Mouse (Mus musculus) limb, embryonic 14.5 days (tissue): ENCODE data around the gene Ppl. TPM values are rescaled to one million over a fixed set of nuclear protein-coding genes. Genes with fewer than 3 reads are reported as not detected.

Experiments used
- ATAC-seq: fragments of 200-750 bp; cut with Nextera tagmentation; 2 replicates; pipeline ENCODE4 v1.8.0; 2017; ENCODE audit warnings: low read depth, moderate number of reproducible peaks, moderate TSS enrichment; ENCODE audit not compliant: low FRiP score
- DNase-seq: peaks from one replicate; pipeline ENCODE4 v3.0.0-alpha.2; 2015; ENCODE audit warnings: low spot score
- H3K27ac ChIP-seq: fragments of 300-500 bp; sonication (generic); replicated peaks from 2 replicates; pipeline ENCODE4 v1.5.1; 2014; ENCODE audit warnings: low read depth, mild to moderate bottlenecking, low read length, moderate library complexity, mixed read lengths
- H3K27me3 ChIP-seq: fragments of 300-500 bp; sonication (generic); 2 replicates; pipeline ENCODE4 v1.6.1; 2014; ENCODE audit warnings: low read length, mixed read lengths; ENCODE audit not compliant: control insufficient read depth, insufficient read depth
- H3K36me3 ChIP-seq: fragments of 300-500 bp; sonication (generic); 2 replicates; pipeline ENCODE4 v1.6.1; 2014; ENCODE audit warnings: mild to moderate bottlenecking, low read length, moderate library complexity, mixed read lengths; ENCODE audit not compliant: control insufficient read depth, insufficient read depth
- H3K4me1 ChIP-seq: fragments of 300-500 bp; sonication (generic); 2 replicates; pipeline ENCODE4 v1.6.1; 2014; ENCODE audit warnings: antibody characterized with exemption, low read length, mixed read lengths; ENCODE audit not compliant: control insufficient read depth, insufficient read depth
- H3K4me2 ChIP-seq: fragments of 300-500 bp; sonication (generic); replicated peaks from 2 replicates; pipeline ENCODE4 v1.6.1; 2014; ENCODE audit warnings: low read depth, mild to moderate bottlenecking, low read length, moderate library complexity; ENCODE audit not compliant: severe bottlenecking
- H3K4me3 ChIP-seq: fragments of 300-500 bp; sonication (generic); replicated peaks from 2 replicates; pipeline ENCODE4 v1.5.1; 2014; ENCODE audit warnings: low read length
- H3K9ac ChIP-seq: fragments of 300-500 bp; sonication (generic); 2 replicates; pipeline ENCODE4 v1.6.1; 2014; ENCODE audit warnings: mild to moderate bottlenecking, low read depth, low read length, moderate library complexity; ENCODE audit not compliant: severe bottlenecking
- H3K9me3 ChIP-seq: fragments of 300-500 bp; sonication (generic); 2 replicates; pipeline ENCODE4 v1.6.1; 2016; ENCODE audit warnings: low read length; ENCODE audit not compliant: control insufficient read depth
- POLR2A ChIP-seq: fragments of 200-500 bp; IDR thresholded peaks from 2 replicates; pipeline ENCODE4 v1.8.0; 2012; ENCODE audit warnings: inconsistent platforms, mild to moderate bottlenecking, moderate library complexity, borderline replicate concordance; ENCODE audit not compliant: insufficient read depth, insufficient read length; ENCODE audit errors: extremely low read depth
- WGBS: fragments of 180-500 bp; shearing (Covaris S2); extraction: QIAGEN DNeasy Blood & Tissue Kit; methylation state at CpG from one replicate; pipeline ENCODE4 v1.1.7; 2014; 5-methylcytosine and 5-hydroxymethylcytosine counted together
- polyA plus RNA-seq, 2 experiments: library from polyadenylated mRNA; depleted of rRNA in 1 of 2; stranded (reverse) in 1 of 2; unstranded in 1 of 2; fragments of >200 nt; fragmentation: Nextera tagmentation in 1 of 2; extraction: Ambion mirVana in 1 of 2; gene quantifications; 2 replicates each; pipeline versions ENCODE4 v1.2.1 to v1.2.3; 2012 to 2014

Ppl gene
- polyA plus RNA-seq, 2 experiments, result 15.6 to 33.7 TPM

DNA sequence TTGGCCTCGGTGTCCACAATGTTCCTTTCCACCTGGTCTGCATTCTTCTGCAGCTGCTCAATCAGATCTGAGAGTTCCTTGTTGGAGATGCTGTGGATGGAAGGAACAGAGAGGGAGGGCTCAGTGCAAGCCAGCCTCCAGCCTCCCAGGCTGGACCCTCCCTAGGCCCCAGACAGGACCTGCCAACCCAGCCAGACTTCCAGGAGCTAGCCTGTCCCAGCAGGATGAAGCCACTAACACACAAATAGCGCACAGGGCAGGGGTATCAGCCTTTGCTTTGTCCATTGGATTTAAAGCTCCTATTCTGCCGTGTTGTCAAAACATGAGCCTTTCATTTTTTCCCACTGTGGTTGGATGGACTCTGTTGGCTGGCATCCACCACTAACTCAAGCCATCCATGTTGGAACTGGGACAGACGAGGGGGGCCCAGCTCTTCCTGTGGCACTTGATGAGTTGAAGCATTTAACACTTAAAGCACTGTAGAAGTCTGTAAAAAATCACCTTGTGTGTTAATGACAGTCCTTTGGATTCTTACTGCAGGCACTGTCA lies 19.1 kb downstream of the Ppl start:
- no peak for ATAC-seq
- H3K36me3 ChIP-seq, result no peaks in the 10 kb centered on the region
- H3K27ac ChIP-seq, result peak overlapping the region; percentile 52; the same call in 1 of the 2 replicates
- WGBS, result 51% methylated on average over 4 of the region's 4 CpGs
- H3K27me3 ChIP-seq, result no peaks in the 10 kb centered on the region
- peaks cover 3% of the 10 kb centered on the region; the same call in 1 of the 2 replicates for H3K4me1 ChIP-seq
- H3K4me3 ChIP-seq, result no peak overlapping the region
- no peak overlapping the region for H3K4me2 ChIP-seq
- no peak for TF ChIP-seq POLR2A
- H3K9ac ChIP-seq, result no peak overlapping the region
- no peaks in the 10 kb centered on the region; the same call in 1 of the 2 replicates for H3K9me3 ChIP-seq
- no peak for DNase-seq

DNA sequence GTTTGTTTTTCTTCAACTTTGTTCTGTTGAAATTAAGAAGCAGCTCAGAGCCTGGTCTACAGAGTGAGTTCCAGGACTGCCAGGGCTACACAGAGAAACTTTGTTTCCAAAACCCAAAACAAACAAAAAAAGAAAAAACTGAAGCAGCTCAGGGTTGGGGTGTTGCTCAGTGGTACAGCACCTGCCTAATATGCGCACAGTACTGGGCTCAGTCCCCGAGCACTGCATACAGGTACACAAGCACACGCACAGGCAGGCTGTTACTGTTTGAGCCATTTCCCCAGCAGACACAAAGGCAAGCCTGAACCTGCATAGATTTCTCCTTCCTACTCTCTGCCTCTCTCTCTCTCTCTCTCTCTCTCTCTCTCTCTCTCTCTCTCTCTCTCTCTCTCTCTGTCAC lies 21.2 kb downstream of the Ppl start:
- Histone ChIP-seq H3K27me3 (no peaks in the 10 kb centered on the region), H3K9ac (no peak overlapping the region), H3K36me3 (no peaks in the 10 kb centered on the region), H3K4me3 (no peak overlapping the region), H3K9me3 (no peaks in the 10 kb centered on the region; the same call in 1 of the 2 replicates), H3K4me1 (peaks cover 3% of the 10 kb centered on the region; the same call in 1 of the 2 replicates), H3K4me2 (no peak overlapping the region), H3K27ac (no peak overlapping the region)
- no peak for TF ChIP-seq POLR2A
- 66% methylated on average over 3 of the region's 3 CpGs for WGBS
- no peak for ATAC-seq
- DNase-seq, result no peak

- H3K9ac ChIP-seq, result no peak overlapping the region
Observed at GRCm38 (mm10) chr16:5109877-5110276, 22.3 kb downstream of the Ppl start.

DNA sequence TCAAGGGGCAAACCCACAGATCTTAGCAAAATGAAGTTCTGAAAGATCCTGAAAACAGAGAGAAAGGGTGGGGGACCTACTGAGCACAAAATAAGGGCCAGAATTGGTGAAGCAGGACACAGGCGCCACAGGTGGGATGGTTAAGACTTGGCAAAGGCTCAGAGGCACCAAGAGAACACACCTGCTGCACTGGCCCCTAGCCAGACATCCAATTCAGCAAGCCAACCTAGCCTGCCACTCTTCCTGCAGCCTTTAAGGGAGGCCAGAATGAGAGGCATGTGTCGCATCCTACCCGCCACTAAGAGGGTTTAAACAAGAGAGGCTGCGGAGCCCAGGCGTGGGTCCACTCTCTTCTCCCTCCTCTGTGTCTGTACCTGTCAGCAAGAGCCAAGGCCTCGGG lies 31.2 kb downstream of the Ppl start:
- no peaks in the 10 kb centered on the region for H3K27me3 ChIP-seq
- ATAC-seq (no peak), DNase-seq (no peak)
- H3K4me1 ChIP-seq, result no peaks in the 10 kb centered on the region
- no peak overlapping the region for H3K9ac ChIP-seq
- H3K27ac ChIP-seq, result no peak overlapping the region
- H3K4me3 ChIP-seq, result no peak overlapping the region
- WGBS, result 74% methylated on average over 6 of the region's 6 CpGs
- no peaks in the 10 kb centered on the region for H3K36me3 ChIP-seq
- H3K4me2 ChIP-seq, result no peak overlapping the region
- H3K9me3 ChIP-seq, result no peaks in the 10 kb centered on the region
- TF ChIP-seq POLR2A, result no peak

More at GRCm38 (mm10) chr16:5109877-5110276, 22.3 kb downstream of the Ppl start:
- WGBS, result 47% methylated on average over 7 of the region's 7 CpGs
- Histone ChIP-seq H3K4me3 (no peak overlapping the region), H3K4me1 (peaks cover 3% of the 10 kb centered on the region; the same call in 1 of the 2 replicates), H3K27me3 (no peaks in the 10 kb centered on the region), H3K9me3 (no peaks in the 10 kb centered on the region; the same call in 1 of the 2 replicates), H3K4me2 (no peak overlapping the region), H3K27ac (no peak overlapping the region), H3K36me3 (no peaks in the 10 kb centered on the region)
- ATAC-seq (no peak), DNase-seq (no peak)
- no peak for TF ChIP-seq POLR2A

DNA sequence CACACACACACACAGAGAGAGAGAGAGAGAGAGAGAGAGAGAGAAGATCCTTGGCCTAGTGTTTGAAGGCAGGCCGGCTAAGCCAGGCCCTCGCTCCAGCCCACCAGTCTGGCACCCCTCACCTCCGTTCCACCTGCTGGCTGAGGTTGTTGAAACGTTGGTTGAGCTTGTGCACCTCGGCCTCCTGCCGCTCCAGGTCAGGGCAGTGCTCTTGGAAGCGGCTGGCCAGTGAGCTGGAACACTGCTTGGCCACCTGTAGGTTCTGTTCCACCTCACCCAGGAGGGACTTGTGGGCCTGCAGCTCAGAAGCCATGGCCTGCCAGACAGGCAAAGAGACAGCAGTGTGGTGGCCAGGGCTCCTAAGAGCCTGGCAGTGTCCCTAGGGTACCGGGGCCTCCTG lies 35.7 kb downstream of the Ppl start:
- WGBS, result 90% methylated on average over 4 of the region's 8 CpGs
- no peak for TF ChIP-seq POLR2A

More for the DNA sequence above, 35.7 kb downstream of the Ppl start:
- H3K9me3 ChIP-seq, result no peaks in the 10 kb centered on the region
- no peak for ATAC-seq
- no peak overlapping the region for H3K4me3 ChIP-seq
- DNase-seq, result no peak
- H3K4me1 ChIP-seq, result no peaks in the 10 kb centered on the region
- no peak overlapping the region for H3K4me2 ChIP-seq
- H3K27ac ChIP-seq, result no peak overlapping the region
- H3K9ac ChIP-seq, result no peak overlapping the region
- no peaks in the 10 kb centered on the region for H3K36me3 ChIP-seq
- H3K27me3 ChIP-seq, result no peaks in the 10 kb centered on the region
